Mouse (Mus musculus) myocyte (in vitro differentiated cells): ENCODE data around the gene Grtp1. TPM values are rescaled to one million over a fixed set of nuclear protein-coding genes. Genes with fewer than 3 reads are reported as not detected.

Experiments
- H3K27me3 ChIP-seq: one replicate; pipeline ENCODE4 v1.6.1; 2011; ENCODE audit not compliant: control insufficient read depth, insufficient read depth, insufficient read length
- H3K36me3 ChIP-seq: one replicate; pipeline ENCODE4 v1.6.1; 2011; ENCODE audit not compliant: control insufficient read depth, insufficient read depth
- H3K4me2 ChIP-seq: one replicate; pipeline ENCODE4 v1.6.1; 2011; ENCODE audit warnings: low read depth, control low read depth
- H3K4me3 ChIP-seq: one replicate; pipeline ENCODE4 v1.5.1; 2011; ENCODE audit warnings: mild to moderate bottlenecking, control low read depth, moderate library complexity
- H3K79me2 ChIP-seq: one replicate; pipeline ENCODE4 v1.6.1; 2011; ENCODE audit not compliant: control insufficient read depth, insufficient read depth
- H3ac ChIP-seq: one replicate; pipeline ENCODE4 v1.6.1; 2011; ENCODE audit not compliant: control insufficient read depth, insufficient read length
- CEBPB ChIP-seq: IDR thresholded peaks from 2 replicates; pipeline ENCODE4 v1.6.1; 2011; ENCODE audit warnings: mild to moderate bottlenecking, moderate library complexity; ENCODE audit not compliant: poor library complexity, insufficient read depth, severe bottlenecking
- E2F4 ChIP-seq: IDR thresholded peaks from one replicate; pipeline ENCODE4 v1.6.1; 2011; ENCODE audit warnings: mild to moderate bottlenecking, control low read depth, moderate library complexity; ENCODE audit not compliant: insufficient read depth
- MAX ChIP-seq: IDR thresholded peaks from one replicate; pipeline ENCODE4 v1.6.1; 2011; ENCODE audit warnings: low read depth, mild to moderate bottlenecking, control low read depth
- MYOD1 ChIP-seq, 3 experiments: IDR thresholded peaks; one replicate each; pipeline ENCODE4 v1.6.1; 2011; ENCODE audit warnings: control low read depth in 2 of 3, low read depth in 2 of 3, mild to moderate bottlenecking in 2 of 3, moderate library complexity in 1 of 3; ENCODE audit not compliant: insufficient read length in 2 of 3, control insufficient read depth in 1 of 3
- MYOG ChIP-seq, 3 experiments: IDR thresholded peaks; one replicate each; pipeline ENCODE4 v1.6.1; 2011; ENCODE audit warnings: control low read depth in 2 of 3, low read depth in 2 of 3, mild to moderate bottlenecking in 2 of 3; ENCODE audit not compliant: insufficient read length in 2 of 3, control insufficient read depth in 1 of 3, insufficient read depth in 1 of 3
- POLR2A ChIP-seq: IDR thresholded peaks from one replicate; pipeline ENCODE4 v1.6.1; 2011; ENCODE audit warnings: low read depth, mild to moderate bottlenecking, control low read depth, moderate library complexity; ENCODE audit not compliant: insufficient read length
- POLR2AphosphoS2 ChIP-seq: IDR thresholded peaks from one replicate; pipeline ENCODE4 v1.6.1; 2011; ENCODE audit warnings: low read depth, control low read depth; ENCODE audit not compliant: insufficient read length
- REST ChIP-seq: IDR thresholded peaks from one replicate; pipeline ENCODE4 v1.6.1; 2011; ENCODE audit warnings: mild to moderate bottlenecking, control low read depth, moderate library complexity; ENCODE audit not compliant: insufficient read depth, insufficient read length
- SRF ChIP-seq: IDR thresholded peaks from one replicate; pipeline ENCODE4 v1.6.1; 2011; ENCODE audit warnings: low read depth; ENCODE audit not compliant: control insufficient read depth, insufficient read length
- TCF12 ChIP-seq: IDR thresholded peaks from one replicate; pipeline ENCODE4 v1.6.1; 2011; ENCODE audit warnings: mild to moderate bottlenecking, control low read depth; ENCODE audit not compliant: poor library complexity, insufficient read depth, severe bottlenecking
- TCF3 ChIP-seq: IDR thresholded peaks from one replicate; pipeline ENCODE4 v1.6.1; 2011; ENCODE audit warnings: low read depth, control low read depth; ENCODE audit not compliant: insufficient read length
- USF1 ChIP-seq: IDR thresholded peaks from one replicate; pipeline ENCODE4 v1.6.1; 2011; ENCODE audit warnings: low read depth, mild to moderate bottlenecking, control low read depth, moderate library complexity
- polyA plus RNA-seq: library from polyadenylated mRNA; unstranded; fragments of >200 nt; fragmentation: generic; extraction: Trizol; gene quantifications from one replicate; pipeline ENCODE4 v1.2.1, GENCODE M21; 2012; ENCODE audit warnings: missing spikeins

Gene Grtp1
- polyA plus RNA-seq, 1 experiment: 34.4 TPM

DNA sequence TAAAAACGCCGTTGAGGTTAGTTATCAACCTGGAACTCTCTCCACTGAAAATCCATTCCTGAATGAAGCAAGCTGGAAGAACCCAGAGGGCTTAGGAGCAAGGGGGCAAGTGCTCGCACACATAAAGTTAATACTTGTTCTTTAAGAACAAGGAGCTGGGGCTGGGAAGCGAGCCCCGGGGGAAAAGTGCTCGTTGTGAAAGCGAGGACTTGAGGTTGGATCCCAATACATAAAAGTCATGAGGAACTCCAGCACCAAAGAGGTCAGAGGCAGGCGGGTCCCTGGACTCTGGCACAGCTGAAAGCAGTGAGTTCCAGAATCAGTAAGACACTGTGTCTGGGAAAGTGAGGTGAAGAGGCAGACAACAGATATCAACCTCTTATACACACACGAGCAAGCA is 46.3 kb downstream of the Grtp1 start:
- no peak overlapping the region for H3K4me2 ChIP-seq
- H3K4me3 ChIP-seq: no peak overlapping the region
- peaks cover 8% of the 10 kb centered on the region for H3K36me3 ChIP-seq
- TF ChIP-seq CEBPB: no peak
- TF ChIP-seq MYOG (IDR thresholded peaks at IDR 0.05; ENCODE audit: control insufficient read depth in 1 of 3, insufficient read depth in 1 of 3, insufficient read length in 2 of 3, low read depth in 2 of 3): no peak
- no peak for TF ChIP-seq TCF3
- TF ChIP-seq TCF12: no peak
- TF ChIP-seq POLR2AphosphoS2: no peak
- no peak for TF ChIP-seq SRF
- TF ChIP-seq REST: no peak
- no peaks in the 10 kb centered on the region for H3K27me3 ChIP-seq
- peaks cover 4% of the 10 kb centered on the region for H3K79me2 ChIP-seq
- no peak overlapping the region for H3ac ChIP-seq

DNA sequence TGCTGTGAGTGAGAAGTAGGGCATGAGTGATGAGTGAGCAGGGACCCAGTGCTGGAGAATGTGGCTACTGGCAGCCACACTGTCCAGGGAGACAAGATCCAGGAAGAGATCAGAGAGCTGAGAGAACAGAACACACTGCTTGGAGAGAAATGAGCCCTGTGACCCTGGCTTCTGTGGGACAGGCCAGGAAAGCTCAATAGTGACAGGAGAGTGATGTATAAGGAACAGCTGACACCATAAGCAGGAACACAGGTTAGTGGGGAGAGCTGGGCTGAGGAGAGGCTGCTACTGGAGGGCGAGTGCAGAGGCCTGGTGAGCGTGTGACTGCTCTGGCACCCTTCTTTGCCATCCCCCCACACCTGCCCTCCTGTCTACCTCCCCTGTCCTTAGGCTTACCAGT is 49.5 kb downstream of the Grtp1 start:
- Histone ChIP-seq H3K4me3 (no peak overlapping the region), H3K79me2 (no peaks in the 10 kb centered on the region), H3K4me2 (no peak overlapping the region), H3ac (no peak overlapping the region), H3K36me3 (peaks cover 8% of the 10 kb centered on the region), H3K27me3 (no peaks in the 10 kb centered on the region)
- no peak for TF ChIP-seq POLR2A
- peak; percentile 27 for TF ChIP-seq POLR2AphosphoS2
- no peak for TF ChIP-seq TCF3
- no peak for TF ChIP-seq REST
- peak in 1 of 3 experiments; percentile 16 for TF ChIP-seq MYOG (IDR thresholded peaks at IDR 0.05; ENCODE audit: control insufficient read depth in 1 of 3, insufficient read depth in 1 of 3, insufficient read length in 2 of 3, low read depth in 2 of 3)
- no peak for TF ChIP-seq USF1
- TF ChIP-seq MYOD1 (IDR thresholded peaks at IDR 0.05; ENCODE audit: control insufficient read depth in 1 of 3, insufficient read length in 2 of 3, low read depth in 2 of 3): peak in 2 of 3 experiments; percentile 31 to 60
- no peak for TF ChIP-seq CEBPB

DNA sequence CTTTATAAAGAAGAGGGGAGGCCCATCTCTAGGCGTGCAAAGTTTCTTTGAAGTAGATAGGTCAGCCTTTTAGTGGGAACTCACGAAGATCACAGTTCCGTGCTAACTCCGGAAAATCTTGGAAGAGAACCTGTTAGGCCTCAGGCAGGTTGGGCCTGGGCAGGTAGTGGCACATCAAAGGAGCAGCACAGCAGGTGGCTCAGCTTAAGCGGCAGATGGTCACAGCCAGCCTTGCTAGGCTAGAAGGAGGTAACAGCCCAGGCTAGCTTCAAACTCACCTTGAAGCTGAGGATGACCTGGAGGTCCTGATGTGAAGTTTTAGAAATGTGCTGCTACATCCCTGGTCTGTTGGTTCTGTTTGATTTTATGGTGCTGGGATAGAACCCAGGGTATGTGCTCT is 50.6 kb downstream of the Grtp1 start:
- no peak overlapping the region for H3K4me2 ChIP-seq
- peaks cover 8% of the 10 kb centered on the region for H3K36me3 ChIP-seq
- H3K4me3 ChIP-seq: no peak overlapping the region
- H3ac ChIP-seq: no peak overlapping the region
- H3K79me2 ChIP-seq: no peaks in the 10 kb centered on the region
- no peaks in the 10 kb centered on the region for H3K27me3 ChIP-seq
- TF ChIP-seq TCF3 (no peak), SRF (no peak), POLR2AphosphoS2 (no peak), USF1 (no peak), MYOD1 (IDR thresholded peaks at IDR 0.05; ENCODE audit: control insufficient read depth in 1 of 3, insufficient read length in 2 of 3, low read depth in 2 of 3) (no peak), REST (no peak), E2F4 (no peak), POLR2A (no peak), MAX (no peak), MYOG (IDR thresholded peaks at IDR 0.05; ENCODE audit: control insufficient read depth in 1 of 3, insufficient read depth in 1 of 3, insufficient read length in 2 of 3, low read depth in 2 of 3) (no peak), TCF12 (no peak), CEBPB (no peak)

DNA sequence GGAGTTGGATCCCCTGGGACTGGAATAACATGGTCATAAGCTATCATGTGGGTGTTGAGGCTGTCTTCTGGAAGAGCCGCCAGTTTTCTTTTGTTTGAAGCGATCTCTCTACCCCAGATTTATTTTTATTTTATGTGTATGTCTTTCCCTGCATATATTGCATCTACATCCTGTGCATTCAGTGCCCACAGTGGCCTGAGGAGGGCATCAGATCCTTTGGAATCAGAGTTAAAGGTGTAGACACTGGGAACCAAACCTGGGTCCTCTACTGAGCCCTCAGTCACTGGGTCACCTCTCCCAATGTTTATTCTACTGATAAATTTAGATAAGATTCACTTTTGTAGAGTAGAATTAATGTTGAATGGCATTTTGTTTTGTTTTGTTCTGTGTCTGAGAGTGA is 51.1 kb downstream of the Grtp1 start:
- H3K79me2 ChIP-seq: no peaks in the 10 kb centered on the region
- no peak for TF ChIP-seq POLR2A
- TF ChIP-seq REST: no peak
- no peak for TF ChIP-seq CEBPB
- TF ChIP-seq MYOD1 (IDR thresholded peaks at IDR 0.05; ENCODE audit: control insufficient read depth in 1 of 3, insufficient read length in 2 of 3, low read depth in 2 of 3): no peak
- TF ChIP-seq TCF3: no peak
- TF ChIP-seq USF1: no peak
- TF ChIP-seq SRF: no peak
- no peak for TF ChIP-seq TCF12
- no peak for TF ChIP-seq MAX
- TF ChIP-seq MYOG (IDR thresholded peaks at IDR 0.05; ENCODE audit: control insufficient read depth in 1 of 3, insufficient read depth in 1 of 3, insufficient read length in 2 of 3, low read depth in 2 of 3): no peak
- TF ChIP-seq POLR2AphosphoS2: no peak
- no peak for TF ChIP-seq E2F4
- H3K4me3 ChIP-seq: no peak overlapping the region
- no peaks in the 10 kb centered on the region for H3K27me3 ChIP-seq
- H3K4me2 ChIP-seq: no peak overlapping the region
- no peak overlapping the region for H3ac ChIP-seq
- peaks cover 8% of the 10 kb centered on the region for H3K36me3 ChIP-seq

DNA sequence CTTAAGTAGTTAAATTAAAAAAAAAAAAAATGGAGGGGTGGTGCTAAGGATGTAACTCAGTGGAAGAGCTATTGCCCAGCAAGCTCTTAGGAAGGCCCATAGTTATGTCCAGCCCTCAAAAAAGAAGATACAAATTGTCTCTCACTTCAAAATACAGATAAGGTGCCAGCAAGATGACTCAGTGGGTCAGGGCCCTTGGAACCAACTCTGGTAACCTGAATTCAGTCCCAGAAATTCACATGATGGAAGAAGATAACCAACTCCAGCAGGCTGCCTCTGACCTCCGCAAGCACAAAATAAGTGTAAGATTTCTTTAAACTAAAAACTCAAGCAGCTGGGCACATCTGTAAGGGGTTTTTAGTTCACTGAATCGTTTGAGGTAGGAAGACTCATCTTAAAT is 51.9 kb downstream of the Grtp1 start:
- Histone ChIP-seq H3ac (no peak overlapping the region), H3K27me3 (no peaks in the 10 kb centered on the region), H3K4me3 (no peak overlapping the region), H3K4me2 (no peak overlapping the region), H3K79me2 (no peaks in the 10 kb centered on the region), H3K36me3 (peaks cover 8% of the 10 kb centered on the region)
- TF ChIP-seq POLR2A (no peak), TCF12 (no peak), TCF3 (no peak), CEBPB (no peak), E2F4 (no peak), USF1 (no peak), MYOG (IDR thresholded peaks at IDR 0.05; ENCODE audit: control insufficient read depth in 1 of 3, insufficient read depth in 1 of 3, insufficient read length in 2 of 3, low read depth in 2 of 3) (no peak), MAX (no peak), POLR2AphosphoS2 (no peak), MYOD1 (IDR thresholded peaks at IDR 0.05; ENCODE audit: control insufficient read depth in 1 of 3, insufficient read length in 2 of 3, low read depth in 2 of 3) (no peak)
